Mouse (Mus musculus) embryo, embryonic 11 days (tissue): ENCODE results near the gene Gm9936.
"Not testable (repeated sequence)": the region's sequence is repeated elsewhere in the genome, so short reads cannot be mapped to it uniquely, and the experiment has no call there.

Source experiments
- DNase-seq: peaks from one replicate; pipeline ENCODE4 v3.0.0-alpha.2; 2015

Gm9936 gene

GRCm38 (mm10) chr5:114858582-114858981, at the start of gene Gm9936:
TSS of gene Gm9936 (minus strand) at chr5:114858682.
- DNase-seq: no peak

- peak; percentile 69 for DNase-seq
These were observed 43.9 kb upstream of the Gm9936 start for GRCm38 (mm10) chr5:114902413-114902812.

- DNase-seq: no peak
These were observed 40.4 kb upstream of the Gm9936 start for GRCm38 (mm10) chr5:114898857-114899256.

- no peak for DNase-seq
These were observed 38.9 kb upstream of the Gm9936 start for GRCm38 (mm10) chr5:114897374-114897793.

GRCm38 (mm10) chr5:114896688-114897373, 38.3 kb upstream of the Gm9936 start, which contains the start of gene Oasl2:
TSS of gene Oasl2 (plus strand) at chr5:114896936.
- no peak for DNase-seq

- no peak for DNase-seq
These were observed 37.1 kb upstream of the Gm9936 start for GRCm38 (mm10) chr5:114895542-114895941.

- no peak for DNase-seq
These were observed 30.5 kb upstream of the Gm9936 start for GRCm38 (mm10) chr5:114888995-114889394.

- DNase-seq: no peak
These were observed 28.3 kb upstream of the Gm9936 start for GRCm38 (mm10) chr5:114886801-114887200.

GRCm38 (mm10) chr5:114883022-114883421, 24.5 kb upstream of the Gm9936 start:
- DNase-seq: no peak

- DNase-seq: not testable (repeated sequence)
These were observed 23.8 kb upstream of the Gm9936 start for GRCm38 (mm10) chr5:114882319-114882718.

- no peak for DNase-seq
These were observed 20.9 kb upstream of the Gm9936 start for GRCm38 (mm10) chr5:114879399-114879798.

- no peak for DNase-seq
These were observed 19.0 kb upstream of the Gm9936 start for GRCm38 (mm10) chr5:114877487-114877886.

GRCm38 (mm10) chr5:114876331-114876730, 17.8 kb upstream of the Gm9936 start:
- DNase-seq: no peak

GRCm38 (mm10) chr5:114875858-114876257, 17.4 kb upstream of the Gm9936 start:
- DNase-seq: peak; percentile 45

GRCm38 (mm10) chr5:114865279-114865678, 6.8 kb upstream of the Gm9936 start:
- no peak for DNase-seq

GRCm38 (mm10) chr5:114864813-114865212, 6.3 kb upstream of the Gm9936 start:
- no peak for DNase-seq

- no peak for DNase-seq
These were observed 3.2 kb upstream of the Gm9936 start for GRCm38 (mm10) chr5:114861730-114862129.

- peak; percentile 88 for DNase-seq
These were observed 771 bp upstream of the Gm9936 start for GRCm38 (mm10) chr5:114859253-114859652.

GRCm38 (mm10) chr5:114853364-114853763, 5.1 kb downstream of the Gm9936 start, which contains the start of gene 4930519G04Rik:
TSS of gene 4930519G04Rik (plus strand) at chr5:114853664.
- DNase-seq: not testable (repeated sequence)

GRCm38 (mm10) chr5:114851565-114852236, 6.8 kb downstream of the Gm9936 start:
- no peak for DNase-seq

GRCm38 (mm10) chr5:114844371-114844770, 14.1 kb downstream of the Gm9936 start:
- not testable (repeated sequence) for DNase-seq

- DNase-seq: no peak
These were observed 15.8 kb downstream of the Gm9936 start for GRCm38 (mm10) chr5:114842674-114843073.

- peak; percentile 36 for DNase-seq
These were observed 16.3 kb downstream of the Gm9936 start for GRCm38 (mm10) chr5:114842155-114842554.

- DNase-seq: not testable (repeated sequence)
These were observed 18.0 kb downstream of the Gm9936 start for GRCm38 (mm10) chr5:114840481-114840880.
